Mouse (Mus musculus): ENCODE results near the gene Fam169a.
A peak's percentile ranks its signal among the peaks of the same experiment; 100 is the strongest.
"Not testable (repeated sequence)": the region's sequence is repeated elsewhere in the genome, so short reads cannot be mapped to it uniquely, and the experiment has no call there.

Gene Fam169a

GRCm38 (mm10) chr13:97080201-97080600, 13.1 kb downstream of the Fam169a start:
- DNase-seq: no peak

GRCm38 (mm10) chr13:97080615-97081014, 13.5 kb downstream of the Fam169a start:
- DNase-seq: no peak

- no peak for DNase-seq
Measured at GRCm38 (mm10) chr13:97082432-97082831, 15.3 kb downstream of the Fam169a start.

- DNase-seq: no peak
Measured at GRCm38 (mm10) chr13:97086316-97086715, 19.2 kb downstream of the Fam169a start.

- no peak for DNase-seq
Measured at GRCm38 (mm10) chr13:97087421-97087820, 20.3 kb downstream of the Fam169a start.

- DNase-seq: no peak
Measured at GRCm38 (mm10) chr13:97088183-97088582, 21.1 kb downstream of the Fam169a start.

- no peak for DNase-seq
Measured at GRCm38 (mm10) chr13:97095726-97096125, 28.6 kb downstream of the Fam169a start.

GRCm38 (mm10) chr13:97099187-97099852, 32.2 kb downstream of the Fam169a start, which contains the start of gene Gm6169:
Gene Gm6169 (minus strand): TSS chr13:97099237.
- peak; percentile 53 to 70 for DNase-seq

GRCm38 (mm10) chr13:97104996-97105395, 37.9 kb downstream of the Fam169a start:
- DNase-seq: no peak

GRCm38 (mm10) chr13:97107721-97108120, 40.6 kb downstream of the Fam169a start:
- not testable (repeated sequence) for DNase-seq

- DNase-seq: peak; percentile 12 to 40
Measured at GRCm38 (mm10) chr13:97109046-97109445, 42.0 kb downstream of the Fam169a start.

GRCm38 (mm10) chr13:97121341-97121740, 54.3 kb downstream of the Fam169a start:
- DNase-seq: no peak

GRCm38 (mm10) chr13:97129654-97130053, 62.6 kb downstream of the Fam169a start:
- not testable (repeated sequence) for DNase-seq

- DNase-seq: not testable (repeated sequence)
Measured at GRCm38 (mm10) chr13:97130413-97130812, 63.3 kb downstream of the Fam169a start.

- peak; percentile 88 to 94 for DNase-seq
Measured at GRCm38 (mm10) chr13:97137466-97138400, 70.6 kb downstream of the Fam169a start, which contains the start of the genes Gfm2 and Nsa2. Gene Gfm2 (plus strand): TSS chr13:97137937. Gene Nsa2 (minus strand): TSS chr13:97137937.

GRCm38 (mm10) chr13:97138404-97138931, 71.4 kb downstream of the Fam169a start:
- not testable (repeated sequence) for DNase-seq

- DNase-seq: no peak
Measured at GRCm38 (mm10) chr13:97142321-97142720, 75.2 kb downstream of the Fam169a start.

- DNase-seq: peak in 1 of 2 experiments; percentile 53
Measured at GRCm38 (mm10) chr13:97145834-97146233, 78.7 kb downstream of the Fam169a start.

GRCm38 (mm10) chr13:97175520-97176264, 108.6 kb downstream of the Fam169a start:
- peak; percentile 61 to 85 for DNase-seq

GRCm38 (mm10) chr13:97176731-97177130, 109.6 kb downstream of the Fam169a start:
- DNase-seq: no peak

GRCm38 (mm10) chr13:97178943-97179342, 111.9 kb downstream of the Fam169a start:
- no peak for DNase-seq

- no peak for DNase-seq
Measured at GRCm38 (mm10) chr13:97180113-97180828, 113.2 kb downstream of the Fam169a start.

All from kidney, postnatal 25 days (tissue).